Mouse (Mus musculus) ovary, postnatal 10 days (tissue): ENCODE results near the gene Rbm20.

ENCODE experiments used
- DNase-seq: peaks from one replicate; pipeline ENCODE4 v3.0.0; 2022; ENCODE audit warnings: low spot score

Rbm20 gene

GRCm38 (mm10) chr19:53810584-53810983, 133.5 kb downstream of the Rbm20 start:
- no peak for DNase-seq

- DNase-seq = no peak
Observed at GRCm38 (mm10) chr19:53813576-53813975, 136.5 kb downstream of the Rbm20 start.

GRCm38 (mm10) chr19:53815714-53816113, 138.6 kb downstream of the Rbm20 start:
- no peak for DNase-seq

- DNase-seq = no peak
Observed at GRCm38 (mm10) chr19:53816242-53816641, 139.1 kb downstream of the Rbm20 start.

- DNase-seq = no peak
Observed at GRCm38 (mm10) chr19:53819299-53819698, 142.2 kb downstream of the Rbm20 start.

GRCm38 (mm10) chr19:53821241-53822120, 144.4 kb downstream of the Rbm20 start:
- no peak for DNase-seq

- DNase-seq = no peak
Observed at GRCm38 (mm10) chr19:53823847-53824246, 146.7 kb downstream of the Rbm20 start.

- DNase-seq = no peak
Observed at GRCm38 (mm10) chr19:53824872-53825680, 148.0 kb downstream of the Rbm20 start.

GRCm38 (mm10) chr19:53829990-53830389, 152.9 kb downstream of the Rbm20 start:
- no peak for DNase-seq

- no peak for DNase-seq
Observed at GRCm38 (mm10) chr19:53830407-53831163, 153.5 kb downstream of the Rbm20 start.

- no peak for DNase-seq
Observed at GRCm38 (mm10) chr19:53831164-53831448, 154.0 kb downstream of the Rbm20 start.

- no peak for DNase-seq
Observed at GRCm38 (mm10) chr19:53832512-53832911, 155.4 kb downstream of the Rbm20 start.

GRCm38 (mm10) chr19:53833745-53834369, 156.8 kb downstream of the Rbm20 start:
- no peak for DNase-seq

- DNase-seq = no peak
Observed at GRCm38 (mm10) chr19:53836569-53837454, 159.7 kb downstream of the Rbm20 start.

- no peak for DNase-seq
Observed at GRCm38 (mm10) chr19:53838850-53839249, 161.7 kb downstream of the Rbm20 start.

- DNase-seq = no peak
Observed at GRCm38 (mm10) chr19:53839837-53840236, 162.7 kb downstream of the Rbm20 start.

GRCm38 (mm10) chr19:53841915-53842314, 164.8 kb downstream of the Rbm20 start:
- no peak for DNase-seq

GRCm38 (mm10) chr19:53843972-53844371, 166.9 kb downstream of the Rbm20 start:
- DNase-seq = no peak

GRCm38 (mm10) chr19:53848272-53848995, 171.3 kb downstream of the Rbm20 start:
- no peak for DNase-seq

GRCm38 (mm10) chr19:53850166-53850922, 173.2 kb downstream of the Rbm20 start:
- no peak for DNase-seq
